Mouse (Mus musculus): ENCODE data around the gene Pvrig. TPM values are rescaled to one million over a fixed set of nuclear protein-coding genes. Genes with fewer than 3 reads are reported as not detected.
"Not testable (repeated sequence)": the region's sequence is repeated elsewhere in the genome, so short reads cannot be mapped to it uniquely, and the experiment has no call there.

The Pvrig gene
- not detected in 2 replicates for polyA plus RNA-seq (2015; fragmentation: Nextera tagmentation; extraction: Ambion mirVana)

GRCm38 (mm10) chr5:138341661-138342060 is at the start of gene Pvrig:
Pvrig (plus strand) TSS chr5:138341961.
- no peak within 1 kb of the TSS for H3K27ac ChIP-seq (ENCODE audit: low read depth, low read length)
- H3K4me3 ChIP-seq (ENCODE audit: low read length), result no peak within 1 kb of the TSS
- ATAC-seq, result no peak
- no peak within 1 kb of the TSS for H3K4me2 ChIP-seq (ENCODE audit: low read length)
- no peaks in the 10 kb centered on the region for H3K27me3 ChIP-seq (replicated peaks; ENCODE audit: control insufficient read depth, insufficient read depth, low read length)
- 80% methylated on average over 2 of the region's 2 CpGs for WGBS
- no peaks in the 10 kb centered on the region for H3K9me3 ChIP-seq (ENCODE audit: control insufficient read depth, low read length)
- no peaks in the 10 kb centered on the region for H3K36me3 ChIP-seq (ENCODE audit: control insufficient read depth, insufficient read depth, low read length)
- no peaks in the 10 kb centered on the region for H3K4me1 ChIP-seq (ENCODE audit: control insufficient read depth, insufficient read depth, low read depth, low read length)
- no peak within 1 kb of the TSS for H3K9ac ChIP-seq (ENCODE audit: low read depth, low read length)

- no peaks in the 10 kb centered on the region for H3K4me1 ChIP-seq (ENCODE audit: control insufficient read depth, insufficient read depth, low read depth, low read length)
- no peak for ATAC-seq
- no peaks in the 10 kb centered on the region for H3K27me3 ChIP-seq (replicated peaks; ENCODE audit: control insufficient read depth, insufficient read depth, low read length)
- H3K4me2 ChIP-seq (ENCODE audit: low read length), result no peak overlapping the region
- H3K9ac ChIP-seq (ENCODE audit: low read depth, low read length), result no peak overlapping the region
- H3K4me3 ChIP-seq (ENCODE audit: low read length), result no peak overlapping the region
- no peak overlapping the region for H3K27ac ChIP-seq (ENCODE audit: low read depth, low read length)
- no peaks in the 10 kb centered on the region for H3K9me3 ChIP-seq (ENCODE audit: control insufficient read depth, low read length)
- 0 out of 2 replicates have a peak, but pooled peaks cover 2% of the 10 kb centered on the region for H3K36me3 ChIP-seq (ENCODE audit: control insufficient read depth, insufficient read depth, low read length)
Measured at GRCm38 (mm10) chr5:138294158-138294557, 47.6 kb upstream of the Pvrig start.

- Histone ChIP-seq H3K27me3 (replicated peaks; ENCODE audit: control insufficient read depth, insufficient read depth, low read length) (no peaks in the 10 kb centered on the region), H3K27ac (ENCODE audit: low read depth, low read length) (no peak overlapping the region), H3K4me3 (ENCODE audit: low read length) (no peak overlapping the region), H3K9me3 (ENCODE audit: control insufficient read depth, low read length) (no peaks in the 10 kb centered on the region), H3K9ac (ENCODE audit: low read depth, low read length) (no peak overlapping the region), H3K4me1 (ENCODE audit: control insufficient read depth, insufficient read depth, low read depth, low read length) (no peaks in the 10 kb centered on the region), H3K36me3 (ENCODE audit: control insufficient read depth, insufficient read depth, low read length) (peaks cover 2% of the 10 kb centered on the region; the same call in 1 of the 2 replicates), H3K4me2 (ENCODE audit: low read length) (no peak overlapping the region)
- ATAC-seq, result no peak
- WGBS, result 90% methylated on average over 2 of the region's 2 CpGs
Measured at GRCm38 (mm10) chr5:138299613-138300012, 42.1 kb upstream of the Pvrig start.

DNA sequence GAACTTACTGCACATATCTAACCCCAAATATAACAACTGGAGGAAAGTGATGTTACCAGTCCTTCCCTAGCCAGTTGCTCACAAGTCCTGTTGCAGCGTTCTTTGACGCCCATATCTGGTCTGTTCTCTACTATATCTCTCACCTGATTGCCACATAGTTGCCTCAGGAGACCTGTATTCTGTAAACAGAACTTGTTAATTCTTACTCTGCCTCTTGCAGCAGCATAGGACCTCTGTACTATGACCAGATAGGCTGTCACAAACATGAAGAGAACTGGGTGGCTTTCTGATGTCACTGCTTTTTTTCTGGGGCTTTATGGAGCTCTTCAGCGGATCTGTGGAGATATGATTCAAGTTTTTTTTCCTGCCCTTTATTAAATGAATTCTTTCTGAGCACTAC is 29.0 kb upstream of the Pvrig start:
- H3K4me1 ChIP-seq (ENCODE audit: control insufficient read depth, insufficient read depth, low read depth, low read length), result no peaks in the 10 kb centered on the region
- peaks cover 3% of the 10 kb centered on the region; the same call in 1 of the 2 replicates for H3K36me3 ChIP-seq (ENCODE audit: control insufficient read depth, insufficient read depth, low read length)
- H3K27me3 ChIP-seq (replicated peaks; ENCODE audit: control insufficient read depth, insufficient read depth, low read length), result no peaks in the 10 kb centered on the region
- 88% methylated on average over 3 of the region's 3 CpGs for WGBS
- H3K4me2 ChIP-seq (ENCODE audit: low read length), result no peak overlapping the region
- no peak for ATAC-seq
- no peak overlapping the region for H3K27ac ChIP-seq (ENCODE audit: low read depth, low read length)
- no peak overlapping the region for H3K9ac ChIP-seq (ENCODE audit: low read depth, low read length)
- H3K4me3 ChIP-seq (ENCODE audit: low read length), result no peak overlapping the region
- H3K9me3 ChIP-seq (ENCODE audit: control insufficient read depth, low read length), result no peaks in the 10 kb centered on the region

DNA sequence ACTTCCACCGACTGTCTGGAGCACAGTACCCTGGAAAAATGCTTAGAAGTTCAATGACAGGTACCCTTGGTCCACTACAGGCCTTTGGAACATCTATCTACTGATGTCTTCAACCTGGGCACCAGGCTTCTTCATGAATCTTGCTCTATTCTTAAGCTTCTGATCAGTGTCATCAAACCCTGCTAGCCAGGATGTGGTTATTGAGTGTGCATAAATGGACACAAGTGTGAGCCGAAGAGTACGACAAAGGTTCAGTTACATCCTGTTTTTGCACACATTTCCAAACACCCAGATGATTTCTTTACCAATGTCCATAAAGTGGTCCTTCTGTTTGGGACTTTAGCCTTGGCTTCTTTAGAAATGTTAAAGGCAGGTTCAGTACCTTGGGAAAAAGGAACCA is 1.5 kb downstream of the Pvrig start:
- Histone ChIP-seq H3K27ac (ENCODE audit: low read depth, low read length) (no peak overlapping the region), H3K4me3 (ENCODE audit: low read length) (no peak overlapping the region), H3K27me3 (replicated peaks; ENCODE audit: control insufficient read depth, insufficient read depth, low read length) (no peaks in the 10 kb centered on the region), H3K4me2 (ENCODE audit: low read length) (no peak overlapping the region), H3K9ac (ENCODE audit: low read depth, low read length) (no peak overlapping the region), H3K4me1 (ENCODE audit: control insufficient read depth, insufficient read depth, low read depth, low read length) (no peaks in the 10 kb centered on the region), H3K36me3 (ENCODE audit: control insufficient read depth, insufficient read depth, low read length) (no peaks in the 10 kb centered on the region), H3K9me3 (ENCODE audit: control insufficient read depth, low read length) (no peaks in the 10 kb centered on the region)
- no peak for ATAC-seq
- WGBS, result 87% methylated on average over 3 of the region's 3 CpGs

- not testable (repeated sequence) for H3K36me3 ChIP-seq (ENCODE audit: control insufficient read depth, insufficient read depth, low read length); H3K9ac ChIP-seq (ENCODE audit: low read depth, low read length); H3K4me1 ChIP-seq (ENCODE audit: control insufficient read depth, insufficient read depth, low read depth, low read length); H3K4me3 ChIP-seq (ENCODE audit: low read length); H3K9me3 ChIP-seq (ENCODE audit: control insufficient read depth, low read length); ATAC-seq; H3K27me3 ChIP-seq (replicated peaks; ENCODE audit: control insufficient read depth, insufficient read depth, low read length); H3K4me2 ChIP-seq (ENCODE audit: low read length); H3K27ac ChIP-seq (ENCODE audit: low read depth, low read length)
- 77% methylated on average over 6 of the region's 7 CpGs for WGBS
Measured at GRCm38 (mm10) chr5:138363208-138363607, 21.4 kb downstream of the Pvrig start.

DNA sequence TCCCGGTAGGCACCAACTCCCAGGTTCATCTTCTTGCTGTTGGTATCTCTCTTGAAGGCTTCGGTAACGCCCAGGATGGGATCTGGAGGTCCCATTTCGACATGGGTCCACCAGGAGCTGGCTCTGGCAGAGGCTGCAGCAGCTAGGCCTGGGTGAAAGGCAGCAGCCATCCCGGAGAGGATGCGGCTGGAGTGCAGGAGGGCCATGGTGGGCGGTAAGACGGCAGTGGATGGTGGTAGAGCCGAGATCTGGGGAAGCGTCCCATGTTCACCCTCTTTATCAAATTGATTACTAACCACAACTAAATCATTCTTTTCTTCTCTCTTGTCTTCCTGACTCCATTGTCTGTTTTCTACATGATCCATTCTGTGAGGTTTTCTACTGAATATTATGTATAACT is 23.6 kb downstream of the Pvrig start:
- not testable (repeated sequence) for H3K27me3 ChIP-seq (replicated peaks; ENCODE audit: control insufficient read depth, insufficient read depth, low read length); H3K27ac ChIP-seq (ENCODE audit: low read depth, low read length); H3K4me1 ChIP-seq (ENCODE audit: control insufficient read depth, insufficient read depth, low read depth, low read length); ATAC-seq; H3K4me2 ChIP-seq (ENCODE audit: low read length); H3K4me3 ChIP-seq (ENCODE audit: low read length); H3K36me3 ChIP-seq (ENCODE audit: control insufficient read depth, insufficient read depth, low read length); H3K9me3 ChIP-seq (ENCODE audit: control insufficient read depth, low read length); H3K9ac ChIP-seq (ENCODE audit: low read depth, low read length)
- WGBS, result 91% methylated on average over 10 of the region's 10 CpGs

Other genes starting within 250 kb of the Pvrig start
- gene Zscan21, start 225.1 kb upstream of the Pvrig start, polyA plus RNA-seq (2015; fragmentation: Nextera tagmentation; extraction: Ambion mirVana), result 79.0 and 82.3 TPM in 2 replicates
- gene Zfp113, start 186.2 kb upstream of the Pvrig start, polyA plus RNA-seq (2015; fragmentation: Nextera tagmentation; extraction: Ambion mirVana), result 22.7 and 22.9 TPM in 2 replicates
- 319 and 340 TPM in 2 replicates for gene Cops6, start 180.9 kb upstream of the Pvrig start, polyA plus RNA-seq (2015; fragmentation: Nextera tagmentation; extraction: Ambion mirVana)
- 20.3 and 22.9 TPM in 2 replicates for gene Ap4m1, start 170.0 kb upstream of the Pvrig start, polyA plus RNA-seq (2015; fragmentation: Nextera tagmentation; extraction: Ambion mirVana)
- 68.0 and 80.4 TPM in 2 replicates for gene Mcm7, start 169.5 kb upstream of the Pvrig start, polyA plus RNA-seq (2015; fragmentation: Nextera tagmentation; extraction: Ambion mirVana)
- gene Taf6, start 154.5 kb upstream of the Pvrig start, polyA plus RNA-seq (2015; fragmentation: Nextera tagmentation; extraction: Ambion mirVana), result 64.7 and 75.2 TPM in 2 replicates
- 28.2 and 30.3 TPM in 2 replicates for gene Cnpy4, start 154.5 kb upstream of the Pvrig start, polyA plus RNA-seq (2015; fragmentation: Nextera tagmentation; extraction: Ambion mirVana)
- 12.8 and 14.5 TPM in 2 replicates for gene Mblac1, start 147.6 kb upstream of the Pvrig start, polyA plus RNA-seq (2015; fragmentation: Nextera tagmentation; extraction: Ambion mirVana)
- 0.06 TPM in 1 of 2 replicates, not detected in the other for gene Nxpe5, start 116.1 kb upstream of the Pvrig start, polyA plus RNA-seq (2015; fragmentation: Nextera tagmentation; extraction: Ambion mirVana)
- gene Lamtor4, start 86.5 kb upstream of the Pvrig start, polyA plus RNA-seq (2015; fragmentation: Nextera tagmentation; extraction: Ambion mirVana), result 107 and 120 TPM in 2 replicates
- 15.3 and 18.4 TPM in 2 replicates for gene BC037034, start 77.9 kb upstream of the Pvrig start, polyA plus RNA-seq (2015; fragmentation: Nextera tagmentation; extraction: Ambion mirVana)
- gene Gal3st4, start 69.1 kb upstream of the Pvrig start, polyA plus RNA-seq (2015; fragmentation: Nextera tagmentation; extraction: Ambion mirVana), result 2.1 and 2.7 TPM in 2 replicates
- 0.04 and 0.12 TPM in 2 replicates for gene Gm43720, start 62.0 kb upstream of the Pvrig start, polyA plus RNA-seq (2015; fragmentation: Nextera tagmentation; extraction: Ambion mirVana)
- gene Gpc2, start 62.0 kb upstream of the Pvrig start, polyA plus RNA-seq (2015; fragmentation: Nextera tagmentation; extraction: Ambion mirVana), result 113 and 140 TPM in 2 replicates
- 10.3 and 13.8 TPM in 2 replicates for gene Stag3, start 61.7 kb upstream of the Pvrig start, polyA plus RNA-seq (2015; fragmentation: Nextera tagmentation; extraction: Ambion mirVana)
- gene Zfp157, start 99.5 kb downstream of the Pvrig start, polyA plus RNA-seq (2015; fragmentation: Nextera tagmentation; extraction: Ambion mirVana), result 52.6 and 54.1 TPM in 2 replicates
- gene 1700123K08Rik, start 222.8 kb downstream of the Pvrig start, polyA plus RNA-seq (2015; fragmentation: Nextera tagmentation; extraction: Ambion mirVana), result not detected in 2 replicates

Measured in hindbrain, embryonic 16.5 days (tissue).